Mouse (Mus musculus): Measurements from ENCODE around the gene Olfr1037.
"Not testable (repeated sequence)": the region's sequence is repeated elsewhere in the genome, so short reads cannot be mapped to it uniquely, and the experiment has no call there.

- TF ChIP-seq CTCF (conservative IDR thresholded peaks at IDR 0.05; ENCODE audit: low read length); POU5F1 (IDR thresholded peaks at IDR 0.05; ENCODE audit: borderline replicate concordance, low read length); NANOG (IDR thresholded peaks at IDR 0.05; ENCODE audit: borderline replicate concordance, low read length): not testable (repeated sequence)
Observed at GRCm38 (mm10) chr2:86063766-86064165, 23.4 kb downstream of the Olfr1037 start.
